Mouse (Mus musculus) kidney, adult 9 months (tissue): ENCODE measurements around the gene Ptpa.
A peak's percentile ranks its signal among the peaks of the same experiment; 100 is the strongest.
"Not testable (repeated sequence)": the region's sequence is repeated elsewhere in the genome, so short reads cannot be mapped to it uniquely, and the experiment has no call there.

Experiments used
- DNase-seq: peaks from one replicate; pipeline ENCODE4 v3.0.0; 2022

Ptpa gene

GRCm38 (mm10) chr2:30402843-30403242, 13.0 kb upstream of the Ptpa start:
- no peak for DNase-seq

DNA sequence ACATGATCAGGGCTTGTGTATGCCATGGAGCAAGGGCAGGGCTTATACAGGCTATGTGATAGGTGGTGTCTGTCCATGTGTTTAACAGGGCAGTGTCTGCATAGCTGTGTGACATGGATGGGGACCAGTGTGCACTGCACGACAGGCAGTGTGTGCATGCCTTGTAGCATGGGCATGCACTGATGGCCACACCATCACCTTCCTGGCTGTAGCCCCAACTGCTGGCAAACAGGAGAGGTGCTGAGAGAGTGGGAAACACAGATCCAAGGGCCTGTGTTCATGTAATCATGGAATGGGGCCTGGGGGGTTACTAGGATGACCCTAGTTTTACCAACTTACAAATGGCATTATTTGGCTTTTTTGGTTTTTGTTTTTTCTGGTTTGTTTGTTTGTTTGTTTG, 12.0 kb upstream of the Ptpa start:
- DNase-seq: no peak

GRCm38 (mm10) chr2:30407221-30407620, 8.6 kb upstream of the Ptpa start:
- no peak for DNase-seq

DNA sequence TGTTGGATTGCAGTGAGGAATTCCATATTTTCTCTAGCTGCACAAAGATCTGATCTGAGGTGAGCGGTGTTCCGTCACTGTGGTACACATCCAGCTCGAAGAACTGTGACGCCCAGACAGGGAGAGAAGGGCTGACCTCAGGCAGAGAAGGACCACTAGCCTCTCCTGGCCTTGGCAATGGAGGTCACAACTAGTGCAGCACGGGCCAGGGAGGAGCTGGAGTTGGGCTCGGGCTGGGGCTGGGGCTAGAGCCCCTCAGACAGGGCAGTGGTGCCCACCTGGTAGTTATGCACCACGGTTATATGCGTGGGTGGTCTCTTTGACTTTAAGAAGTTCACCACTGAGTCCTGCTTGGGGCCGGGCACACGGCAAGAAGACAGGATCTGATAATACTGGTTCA, 8.1 kb upstream of the Ptpa start:
- DNase-seq: no peak

GRCm38 (mm10) chr2:30408452-30409100, 7.3 kb upstream of the Ptpa start:
- DNase-seq: no peak

GRCm38 (mm10) chr2:30409454-30410176, 6.2 kb upstream of the Ptpa start:
- peak; percentile 89 for DNase-seq

DNA sequence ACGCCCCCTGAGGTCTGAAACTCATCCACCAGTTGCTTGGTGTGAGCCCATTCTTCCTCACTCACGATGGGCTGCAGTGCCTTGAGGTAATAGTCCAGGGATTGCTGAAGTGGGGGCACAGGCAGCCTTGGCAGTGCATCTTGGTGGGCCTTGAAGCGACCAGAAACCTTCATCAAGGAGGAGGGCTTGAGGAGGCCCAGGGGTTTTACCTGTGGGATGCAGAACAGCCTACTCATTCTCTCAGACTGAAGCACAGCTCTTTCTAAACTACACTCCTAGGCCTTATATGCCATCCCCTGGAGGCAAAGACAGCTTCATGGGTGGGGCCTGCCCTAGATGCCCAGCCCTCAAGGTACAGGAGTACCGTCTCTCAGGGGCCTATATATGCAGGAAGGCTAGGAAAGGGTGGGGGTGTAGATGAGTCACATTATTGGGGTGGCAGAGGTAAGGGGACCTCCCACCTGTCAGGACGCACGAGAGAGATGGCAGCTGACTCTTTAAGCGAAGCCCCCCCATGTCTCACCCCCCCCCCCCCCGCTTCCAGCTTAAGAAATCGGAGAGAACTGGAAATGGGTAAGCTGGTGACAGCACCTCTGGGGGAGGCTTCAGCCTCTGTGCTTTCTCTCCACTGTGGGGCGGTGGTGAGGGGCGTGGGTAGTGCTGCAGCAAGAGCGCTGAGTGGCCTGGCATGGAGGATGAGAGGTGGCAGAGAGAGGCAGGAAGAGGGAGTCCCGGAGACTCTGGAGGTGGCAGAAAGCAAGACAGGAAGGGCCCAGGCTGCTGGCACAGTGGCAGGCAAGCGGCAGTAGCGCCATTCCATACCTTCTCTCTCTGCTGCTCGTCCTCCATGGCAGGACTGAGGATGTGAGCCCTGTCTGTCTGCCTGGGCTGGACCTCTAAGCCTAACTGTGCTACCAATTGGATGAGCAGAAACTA, 2.5 kb upstream of the Ptpa start:
- no peak for DNase-seq

DNA sequence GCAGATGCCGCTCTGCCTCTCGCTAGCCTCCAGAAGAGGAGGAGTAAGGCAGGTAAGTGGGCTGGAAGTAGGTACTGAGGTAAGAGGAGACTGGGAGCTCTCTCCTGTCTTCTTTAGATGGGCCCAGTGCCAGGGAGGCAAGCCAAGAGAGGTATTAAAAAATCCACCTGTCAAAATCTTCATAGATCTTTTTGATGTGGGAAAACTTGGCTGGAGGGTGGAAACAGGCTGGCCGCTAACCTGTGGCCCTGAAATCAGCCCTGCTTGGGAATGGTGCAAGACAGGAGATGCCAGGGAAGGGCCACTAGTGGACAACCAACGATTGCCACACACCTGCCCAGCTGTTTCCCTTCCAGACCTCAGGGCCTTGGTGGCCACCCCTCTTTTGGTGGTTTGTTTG, 1.7 kb upstream of the Ptpa start:
- peak; percentile 47 for DNase-seq

- no peak for DNase-seq
These were observed 1.2 kb upstream of the Ptpa start for GRCm38 (mm10) chr2:30414681-30415080.

DNA sequence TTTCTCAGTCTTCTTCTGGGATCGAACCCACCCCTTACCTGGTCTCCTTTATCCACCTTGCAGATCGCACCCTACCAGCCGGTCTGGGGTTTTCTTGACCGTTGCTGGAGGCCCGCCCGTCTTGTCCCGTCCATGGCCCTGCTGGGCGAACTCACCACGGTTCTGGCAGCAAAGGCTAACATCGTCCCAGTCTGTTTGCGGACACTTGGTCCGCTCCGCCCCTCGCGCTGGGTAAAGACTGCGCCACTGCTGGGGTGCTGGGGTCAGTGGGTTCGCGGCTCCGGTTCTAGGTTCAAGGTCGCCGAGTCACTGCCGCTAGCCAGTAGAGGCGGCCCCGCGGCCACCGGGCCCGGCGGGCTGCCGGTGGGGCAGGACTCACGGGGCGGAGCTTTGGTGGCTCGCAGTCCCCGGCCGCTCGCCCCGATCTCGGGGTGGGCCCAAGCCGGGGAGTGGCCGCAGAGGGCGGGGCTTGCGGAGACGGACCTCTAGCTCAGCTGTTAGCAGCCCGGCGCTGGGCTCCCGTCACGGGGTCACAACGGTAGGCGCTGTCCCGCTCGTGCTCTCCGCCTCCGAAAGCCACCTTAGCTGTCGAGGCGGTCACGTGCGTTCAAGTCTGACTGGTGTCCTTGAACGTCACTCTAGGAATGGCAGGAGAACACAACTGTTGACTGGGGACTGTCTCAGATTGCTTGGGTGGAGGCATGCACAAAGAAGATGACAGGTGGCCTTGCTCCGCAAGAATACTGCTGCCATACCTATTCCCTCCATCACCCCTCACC, 493 bp upstream of the Ptpa start, which contains the start of gene Crat:
TSS of gene Crat (minus strand) at position 657 of the 779 bp plus-strand sequence.
- DNase-seq: peak; percentile 98

DNA sequence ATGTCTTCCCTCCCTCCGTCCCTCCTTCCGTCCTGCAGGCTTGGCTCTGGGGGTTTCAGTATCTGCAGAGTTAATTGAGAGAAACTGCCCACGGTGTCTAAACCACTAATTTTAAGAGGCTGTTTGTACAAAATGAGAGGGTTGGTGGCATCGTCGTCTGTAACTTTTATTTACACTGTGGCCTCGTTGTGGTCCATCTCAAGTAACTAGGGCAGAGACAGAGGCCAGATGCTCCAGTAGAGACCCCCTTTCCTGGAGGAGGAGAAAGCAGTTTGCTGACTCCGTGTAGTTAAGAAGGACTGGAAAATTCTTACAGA, 768 bp downstream of the Ptpa start:
- no peak for DNase-seq

DNA sequence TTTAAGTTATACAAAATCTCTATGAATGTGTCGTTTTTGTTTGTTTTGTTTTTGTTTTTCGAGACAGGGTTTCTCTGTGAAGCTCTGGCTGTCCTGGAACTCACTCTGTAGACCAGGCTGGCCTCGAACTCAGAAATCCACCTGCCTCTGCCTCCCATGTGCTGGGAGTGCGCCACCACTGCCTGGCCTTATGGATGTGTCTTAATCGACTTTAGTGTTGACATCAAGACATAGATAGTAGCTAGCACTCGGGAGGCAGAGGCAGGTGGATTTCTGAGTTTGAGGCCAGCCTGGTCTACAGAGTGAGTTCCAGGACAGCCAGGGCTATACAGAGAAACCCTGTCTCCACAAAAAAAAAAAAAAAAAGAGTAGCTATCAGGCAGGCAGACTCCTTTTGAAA, 1.3 kb downstream of the Ptpa start:
- not testable (repeated sequence) for DNase-seq

DNA sequence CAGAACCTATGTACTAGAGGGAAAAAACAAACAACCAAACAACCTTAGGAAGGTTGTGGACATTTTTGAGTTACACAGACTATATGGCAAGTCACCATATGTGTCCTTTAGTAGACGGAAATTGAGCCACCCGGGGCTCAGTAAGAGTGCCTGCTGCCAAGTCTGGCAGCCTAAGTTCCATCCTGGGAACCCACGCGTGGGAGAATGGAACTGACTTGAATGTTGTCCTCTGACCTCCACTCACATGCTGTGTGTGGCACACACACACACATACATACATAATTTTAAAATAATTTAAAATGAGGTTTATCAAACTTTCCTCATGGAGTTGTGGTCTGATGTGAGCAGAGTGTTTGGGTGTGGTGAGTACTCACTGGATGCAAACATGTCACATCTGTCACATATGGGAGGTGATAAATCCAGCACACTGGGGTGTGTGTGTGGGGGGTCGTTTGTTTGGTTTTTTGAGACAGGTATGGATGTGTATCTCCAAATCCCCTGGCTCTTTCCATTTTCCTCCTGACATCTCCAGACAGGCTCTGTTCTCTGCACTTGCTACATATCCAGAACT, 1.8 kb downstream of the Ptpa start:
- DNase-seq: no peak

DNA sequence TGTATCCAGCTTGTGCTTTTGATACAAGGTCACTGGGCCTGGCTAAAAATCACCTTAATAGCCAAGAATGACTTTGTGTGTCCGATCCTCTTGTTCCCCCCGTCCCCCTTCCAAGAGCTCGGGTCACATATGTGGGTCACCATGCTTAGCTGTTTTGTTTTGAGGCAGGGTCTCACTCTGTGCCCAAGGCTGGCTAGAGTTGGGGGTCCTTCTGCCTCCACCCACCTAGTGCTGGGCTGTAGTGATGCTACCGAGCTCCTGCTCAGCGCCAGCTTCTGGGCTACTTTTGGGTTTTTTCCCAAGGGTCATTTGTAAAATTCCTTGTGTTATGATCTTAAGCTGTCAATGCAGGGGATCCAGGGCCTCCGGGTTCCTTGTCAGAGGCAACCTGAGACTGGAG, 2.4 kb downstream of the Ptpa start:
- DNase-seq: no peak

GRCm38 (mm10) chr2:30419112-30419511, 3.3 kb downstream of the Ptpa start:
- DNase-seq: no peak

DNA sequence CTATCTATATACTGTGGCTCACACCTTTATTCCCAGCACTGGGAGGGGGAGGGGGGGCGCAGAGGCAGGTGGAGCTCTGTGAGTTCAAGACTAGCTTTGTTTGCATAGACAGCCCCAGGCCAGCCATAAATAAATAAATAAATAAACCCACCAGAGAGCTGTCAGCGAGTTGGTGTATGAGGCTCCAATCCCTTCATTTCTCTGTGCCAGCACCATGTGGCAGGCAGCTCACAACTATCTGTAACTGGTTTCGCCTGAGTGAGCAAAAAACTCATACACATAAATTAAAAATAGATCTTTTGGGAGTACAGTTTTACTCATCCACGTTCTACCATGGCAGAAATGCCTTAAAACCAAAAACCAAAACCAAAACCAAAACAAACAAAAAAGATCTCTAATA, 5.6 kb downstream of the Ptpa start:
- DNase-seq: no peak

DNA sequence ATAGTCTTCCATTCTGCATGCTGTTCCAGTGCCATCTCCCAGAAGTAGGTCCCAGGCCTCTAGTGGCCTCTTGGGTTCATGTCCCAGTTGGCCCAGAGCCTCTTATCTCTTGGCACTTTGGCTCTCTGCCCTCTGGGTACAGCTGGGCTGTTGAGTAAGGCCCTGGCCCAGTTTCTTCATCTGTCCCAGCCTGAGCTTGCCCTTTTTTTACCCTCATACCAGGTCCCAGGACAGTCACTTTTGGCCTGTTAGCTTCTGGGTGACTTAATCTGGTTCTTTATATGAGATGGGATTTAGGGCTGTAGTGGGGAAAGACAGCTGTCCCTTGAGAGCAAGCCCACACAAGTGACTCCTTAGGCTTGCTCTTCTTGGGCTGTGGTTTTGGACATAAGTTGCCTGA, 13.3 kb downstream of the Ptpa start:
- DNase-seq: no peak

GRCm38 (mm10) chr2:30435326-30436155, 19.7 kb downstream of the Ptpa start:
- DNase-seq: peak; percentile 82

GRCm38 (mm10) chr2:30436156-30436545, 20.3 kb downstream of the Ptpa start:
- DNase-seq: peak; percentile 92

DNA sequence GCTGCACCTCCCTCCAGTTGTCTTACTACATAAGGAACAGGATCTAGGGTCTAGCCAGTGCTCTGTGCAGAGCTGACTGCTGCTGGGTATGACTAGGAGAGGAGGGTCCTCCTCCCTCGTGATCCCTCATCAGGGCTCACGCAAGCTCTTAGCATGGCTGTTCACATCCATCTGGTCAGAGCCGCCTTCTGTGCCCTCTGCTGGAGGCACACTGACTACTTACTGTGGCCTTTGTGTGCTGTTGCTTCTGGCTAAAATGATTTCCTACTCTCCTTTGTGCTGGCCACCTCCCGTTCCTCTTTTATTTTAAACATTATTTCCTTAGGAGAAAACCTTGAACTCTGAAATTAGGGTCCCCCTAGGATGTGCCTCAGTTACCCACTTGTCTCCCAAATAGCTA, 21.0 kb downstream of the Ptpa start:
- DNase-seq: no peak

DNA sequence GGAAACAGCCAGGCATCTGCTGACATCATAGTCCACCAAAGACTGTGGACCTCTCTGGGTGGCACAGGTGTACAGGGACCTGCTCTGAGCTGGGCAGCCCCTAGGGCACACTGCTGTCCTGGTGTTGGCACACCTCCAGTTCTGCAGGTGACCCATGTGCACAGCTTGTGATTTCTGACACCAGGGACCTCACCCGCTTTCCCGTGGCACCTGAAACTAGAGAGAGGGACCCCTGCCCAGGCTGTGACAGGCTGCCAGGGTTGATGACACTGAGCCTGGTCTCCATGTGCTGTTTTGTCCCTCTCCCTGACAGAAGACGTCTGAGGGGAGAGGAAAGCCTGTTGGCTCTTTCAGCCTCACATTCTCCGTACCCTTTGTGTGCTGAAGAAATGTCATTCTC, 22.0 kb downstream of the Ptpa start:
- DNase-seq: no peak

DNA sequence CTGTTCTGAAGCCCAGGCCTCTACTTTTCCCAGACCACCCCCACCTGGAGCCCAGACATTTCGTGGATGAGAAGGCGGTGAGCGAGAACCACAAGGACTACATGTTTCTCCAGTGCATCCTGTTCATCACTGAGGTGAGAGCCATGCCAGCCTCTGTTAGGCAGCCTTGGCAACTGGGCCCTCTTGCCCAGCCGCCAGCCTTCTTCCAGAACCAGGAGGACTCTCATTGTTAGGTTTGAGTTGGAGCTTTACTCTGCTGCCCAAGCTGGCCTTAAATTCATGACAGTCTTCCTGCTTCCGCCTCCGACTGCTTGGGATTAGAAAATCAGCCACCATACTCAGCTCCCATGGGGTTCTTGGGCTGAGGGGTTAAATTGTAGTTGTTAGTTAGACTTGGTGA, 23.8 kb downstream of the Ptpa start:
- DNase-seq: no peak
